Mouse (Mus musculus): ENCODE measurements around the gene Olfr948. TPM values are rescaled to one million over a fixed set of nuclear protein-coding genes. Genes with fewer than 3 reads are reported as not detected.

The Olfr948 gene
- polyA plus RNA-seq (2014; fragmentation: Nextera tagmentation; extraction: Ambion mirVana) = not detected in 2 replicates

GRCm38 (mm10) chr9:39325945-39326344 is at the start of gene Olfr948:
Gene Olfr948, minus strand, starts transcription at chr9:39326045.
- Histone ChIP-seq H3K9ac (ENCODE audit: low read depth, low read length) (no peak within 1 kb of the TSS), H3K36me3 (ENCODE audit: control insufficient read depth, insufficient read depth, low read length) (no peaks in the 10 kb centered on the region), H3K4me3 (ENCODE audit: low read depth, low read length) (no peak within 1 kb of the TSS), H3K9me3 (replicated peaks; ENCODE audit: control insufficient read depth, low read length) (no peaks in the 10 kb centered on the region), H3K4me2 (no peak within 1 kb of the TSS), H3K27me3 (ENCODE audit: control insufficient read depth, insufficient read depth, low read length) (no peaks in the 10 kb centered on the region), H3K27ac (ENCODE audit: low read depth, low read length) (no peak within 1 kb of the TSS), H3K4me1 (ENCODE audit: control insufficient read depth, insufficient read depth, low read length) (no peaks in the 10 kb centered on the region)
- ATAC-seq (replicated peaks; ENCODE audit: insufficient number of reproducible peaks, low FRiP score, low TSS enrichment) = no peak

- ATAC-seq (replicated peaks; ENCODE audit: insufficient number of reproducible peaks, low FRiP score, low TSS enrichment) = no peak
- Histone ChIP-seq H3K4me3 (ENCODE audit: low read depth, low read length) (no peak overlapping the region), H3K27me3 (ENCODE audit: control insufficient read depth, insufficient read depth, low read length) (no peaks in the 10 kb centered on the region), H3K4me2 (no peak overlapping the region), H3K36me3 (ENCODE audit: control insufficient read depth, insufficient read depth, low read length) (no peaks in the 10 kb centered on the region), H3K9ac (ENCODE audit: low read depth, low read length) (no peak overlapping the region), H3K4me1 (ENCODE audit: control insufficient read depth, insufficient read depth, low read length) (no peaks in the 10 kb centered on the region), H3K27ac (ENCODE audit: low read depth, low read length) (no peak overlapping the region), H3K9me3 (replicated peaks; ENCODE audit: control insufficient read depth, low read length) (no peaks in the 10 kb centered on the region; the same call in 1 of the 2 replicates)
- WGBS (ENCODE audit: insufficient replicate concordance) = 71% methylated on average over 2 of the region's 2 CpGs
These were observed 38.7 kb downstream of the Olfr948 start for GRCm38 (mm10) chr9:39287136-39287535.

GRCm38 (mm10) chr9:39276718-39277117 is 49.1 kb downstream of the Olfr948 start, which contains the start of gene Olfr945:
Gene Olfr945, minus strand, starts transcription at chr9:39276818.
- no peak for ATAC-seq (replicated peaks; ENCODE audit: insufficient number of reproducible peaks, low FRiP score, low TSS enrichment)
- Histone ChIP-seq H3K36me3 (ENCODE audit: control insufficient read depth, insufficient read depth, low read length) (no peaks in the 10 kb centered on the region), H3K9ac (ENCODE audit: low read depth, low read length) (no peak within 1 kb of the TSS), H3K27me3 (ENCODE audit: control insufficient read depth, insufficient read depth, low read length) (no peaks in the 10 kb centered on the region), H3K9me3 (replicated peaks; ENCODE audit: control insufficient read depth, low read length) (no peaks in the 10 kb centered on the region), H3K27ac (ENCODE audit: low read depth, low read length) (no peak within 1 kb of the TSS), H3K4me1 (ENCODE audit: control insufficient read depth, insufficient read depth, low read length) (no peaks in the 10 kb centered on the region), H3K4me2 (no peak within 1 kb of the TSS), H3K4me3 (ENCODE audit: low read depth, low read length) (no peak within 1 kb of the TSS)
- WGBS (ENCODE audit: insufficient replicate concordance) = 75% methylated on average over 3 of the region's 3 CpGs

Other genes with a start within 250 kb of the Olfr948 start
- not detected in 2 replicates for gene Olfr938, start 247.2 kb downstream of the Olfr948 start, polyA plus RNA-seq (2014; fragmentation: Nextera tagmentation; extraction: Ambion mirVana)
- not detected in 2 replicates for gene Olfr27, start 197.9 kb downstream of the Olfr948 start, polyA plus RNA-seq (2014; fragmentation: Nextera tagmentation; extraction: Ambion mirVana)
- gene Olfr943, start 159.7 kb downstream of the Olfr948 start, polyA plus RNA-seq (2014; fragmentation: Nextera tagmentation; extraction: Ambion mirVana) = not detected in 2 replicates
- gene Olfr944, start 124.1 kb downstream of the Olfr948 start, polyA plus RNA-seq (2014; fragmentation: Nextera tagmentation; extraction: Ambion mirVana) = not detected in 2 replicates
- gene Olfr1537, start 76.1 kb downstream of the Olfr948 start, polyA plus RNA-seq (2014; fragmentation: Nextera tagmentation; extraction: Ambion mirVana) = not detected in 2 replicates
- not detected in 2 replicates for gene Olfr945, start 49.2 kb downstream of the Olfr948 start, polyA plus RNA-seq (2014; fragmentation: Nextera tagmentation; extraction: Ambion mirVana)
- gene Olfr951, start 61.4 kb upstream of the Olfr948 start, polyA plus RNA-seq (2014; fragmentation: Nextera tagmentation; extraction: Ambion mirVana) = not detected in 2 replicates
- not detected in 2 replicates for gene Olfr952, start 101.1 kb upstream of the Olfr948 start, polyA plus RNA-seq (2014; fragmentation: Nextera tagmentation; extraction: Ambion mirVana)
- not detected in 2 replicates for gene Olfr954, start 130.7 kb upstream of the Olfr948 start, polyA plus RNA-seq (2014; fragmentation: Nextera tagmentation; extraction: Ambion mirVana)
- not detected in 2 replicates for gene Olfr955, start 145.9 kb upstream of the Olfr948 start, polyA plus RNA-seq (2014; fragmentation: Nextera tagmentation; extraction: Ambion mirVana)
- gene Olfr44, start 167.9 kb upstream of the Olfr948 start, polyA plus RNA-seq (2014; fragmentation: Nextera tagmentation; extraction: Ambion mirVana) = not detected in 2 replicates
- gene Olfr957, start 189.8 kb upstream of the Olfr948 start, polyA plus RNA-seq (2014; fragmentation: Nextera tagmentation; extraction: Ambion mirVana) = not detected in 2 replicates
- not detected in 2 replicates for gene Olfr958, start 228.0 kb upstream of the Olfr948 start, polyA plus RNA-seq (2014; fragmentation: Nextera tagmentation; extraction: Ambion mirVana)
- not detected in 2 replicates for gene Olfr959, start 249.5 kb upstream of the Olfr948 start, polyA plus RNA-seq (2014; fragmentation: Nextera tagmentation; extraction: Ambion mirVana)